Mouse (Mus musculus) right cerebral cortex, postnatal 14 days (tissue): Measurements from ENCODE around the gene Gm37419.
A peak's percentile ranks its signal among the peaks of the same experiment; 100 is the strongest.

Experiments
- DNase-seq: peaks from one replicate; pipeline ENCODE4 v3.0.0; 2022

Gm37419 gene

GRCm38 (mm10) chr16:23988466-23989208, at the start of gene Gm37419, which contains the start of gene Bcl6:
Gene Gm37419, plus strand, starts transcription at chr16:23988482.
Gene Bcl6, minus strand, starts transcription at chr16:23988852.
- DNase-seq: peak; percentile 80

- no peak for DNase-seq
These were observed 43.5 kb upstream of the Gm37419 start for GRCm38 (mm10) chr16:23944801-23945200.

- DNase-seq: no peak
These were observed 40.6 kb upstream of the Gm37419 start for GRCm38 (mm10) chr16:23947654-23948053.

GRCm38 (mm10) chr16:23952101-23952727, 36.1 kb upstream of the Gm37419 start:
- DNase-seq: no peak

- peak; percentile 77 for DNase-seq
These were observed 34.9 kb upstream of the Gm37419 start for GRCm38 (mm10) chr16:23953189-23953958.

GRCm38 (mm10) chr16:23953959-23954260, 34.4 kb upstream of the Gm37419 start:
- no peak for DNase-seq

- no peak for DNase-seq
These were observed 29.3 kb upstream of the Gm37419 start for GRCm38 (mm10) chr16:23958938-23959337.

GRCm38 (mm10) chr16:23962401-23962800, 25.9 kb upstream of the Gm37419 start:
- DNase-seq: no peak

GRCm38 (mm10) chr16:23963896-23964668, 24.2 kb upstream of the Gm37419 start:
- DNase-seq: no peak

- DNase-seq: no peak
These were observed 23.4 kb upstream of the Gm37419 start for GRCm38 (mm10) chr16:23964706-23965367.

- DNase-seq: no peak
These were observed 22.2 kb upstream of the Gm37419 start for GRCm38 (mm10) chr16:23966066-23966465.

- no peak for DNase-seq
These were observed 21.0 kb upstream of the Gm37419 start for GRCm38 (mm10) chr16:23967301-23967700.

- DNase-seq: no peak
These were observed 19.4 kb upstream of the Gm37419 start for GRCm38 (mm10) chr16:23968888-23969287.

- DNase-seq: no peak
These were observed 18.4 kb upstream of the Gm37419 start for GRCm38 (mm10) chr16:23969919-23970318.

- no peak for DNase-seq
These were observed 16.0 kb upstream of the Gm37419 start for GRCm38 (mm10) chr16:23972126-23972740.

GRCm38 (mm10) chr16:23972901-23973300, 15.4 kb upstream of the Gm37419 start:
- DNase-seq: no peak

GRCm38 (mm10) chr16:23973635-23974367, 14.5 kb upstream of the Gm37419 start:
- DNase-seq: no peak

GRCm38 (mm10) chr16:23976196-23976595, 12.1 kb upstream of the Gm37419 start:
- no peak for DNase-seq

GRCm38 (mm10) chr16:23977732-23978131, 10.6 kb upstream of the Gm37419 start:
- no peak for DNase-seq

GRCm38 (mm10) chr16:23978495-23978894, 9.8 kb upstream of the Gm37419 start:
- no peak for DNase-seq

GRCm38 (mm10) chr16:23979446-23979845, 8.8 kb upstream of the Gm37419 start:
- DNase-seq: no peak
